Mouse (Mus musculus) thymus, adult 2 months (tissue): ENCODE measurements at regions not wholly inside any gene's neighbourhood (a gene's known extent, or its start where the extent isn't known, plus 50 kb on each side); places are given as distances from the start of the nearest gene placed in this dataset.

Experiments
- CTCF ChIP-seq: fragments of 200-500 bp; IDR thresholded peaks from 2 replicates; pipeline ENCODE4 v1.5.1; 2012; ENCODE audit warnings: mild to moderate bottlenecking, control low read depth, low read length, moderate library complexity, borderline replicate concordance; ENCODE audit not compliant: control insufficient read depth, poor library complexity, insufficient read depth; ENCODE audit errors: extremely low read depth
- POLR2A ChIP-seq: fragments of 200-500 bp; IDR thresholded peaks from 2 replicates; pipeline ENCODE4 v1.6.1; 2012; ENCODE audit warnings: mild to moderate bottlenecking, low read length, control low read depth, moderate library complexity; ENCODE audit not compliant: control insufficient read depth, poor library complexity, insufficient read depth; ENCODE audit errors: extremely low read depth

GRCm38 (mm10) chr5:118361133-118361852, 116.3 kb downstream of the 2410131K14Rik start:
- TF ChIP-seq CTCF (no peak), POLR2A (no peak)
